Mouse (Mus musculus): Measurements from ENCODE around the gene Gm45234. TPM values are rescaled to one million over a fixed set of nuclear protein-coding genes. Genes with fewer than 3 reads are reported as not detected.

Gm45234 gene
- polyA plus RNA-seq, 1 experiment from 2014 or later, result not detected

GRCm38 (mm10) chr6:124740211-124740887 lies 15.5 kb downstream of the Gm45234 start:
- WGBS (ENCODE audit: insufficient replicate concordance), result under 1% methylated on average over 29 of the region's 29 CpGs
- TF ChIP-seq CTCF (IDR thresholded peaks at IDR 0.05; ENCODE audit: low read depth), result peak; percentile 72
- no peak for TF ChIP-seq EP300 (IDR thresholded peaks at IDR 0.05; ENCODE audit: low read depth)
- no peaks in the 10 kb centered on the region for H3K27me3 ChIP-seq (ENCODE audit: insufficient read depth, low read length)
- peaks cover 35% of the 10 kb centered on the region for H3K4me1 ChIP-seq (ENCODE audit: insufficient read depth)
- H3K4me3 ChIP-seq (ENCODE audit: low read depth, low read length), result peak overlapping the region; percentile 63
- peak overlapping the region; percentile 99 for H3K27ac ChIP-seq (ENCODE audit: low read depth)
- peak overlapping the region; percentile 99 for H3K4me2 ChIP-seq (ENCODE audit: low read depth, low read length)
- DNase-seq (peak; percentile 67), ATAC-seq (no peak)
- H3K9ac ChIP-seq (replicated peaks), result peak overlapping the region; percentile 73
- peaks cover 5% of the 10 kb centered on the region; the same call in 1 of the 2 replicates for H3K36me3 ChIP-seq (replicated peaks; ENCODE audit: insufficient read depth, low read length)
- H3K9me3 ChIP-seq (ENCODE audit: low read length), result no peaks in the 10 kb centered on the region

DNA sequence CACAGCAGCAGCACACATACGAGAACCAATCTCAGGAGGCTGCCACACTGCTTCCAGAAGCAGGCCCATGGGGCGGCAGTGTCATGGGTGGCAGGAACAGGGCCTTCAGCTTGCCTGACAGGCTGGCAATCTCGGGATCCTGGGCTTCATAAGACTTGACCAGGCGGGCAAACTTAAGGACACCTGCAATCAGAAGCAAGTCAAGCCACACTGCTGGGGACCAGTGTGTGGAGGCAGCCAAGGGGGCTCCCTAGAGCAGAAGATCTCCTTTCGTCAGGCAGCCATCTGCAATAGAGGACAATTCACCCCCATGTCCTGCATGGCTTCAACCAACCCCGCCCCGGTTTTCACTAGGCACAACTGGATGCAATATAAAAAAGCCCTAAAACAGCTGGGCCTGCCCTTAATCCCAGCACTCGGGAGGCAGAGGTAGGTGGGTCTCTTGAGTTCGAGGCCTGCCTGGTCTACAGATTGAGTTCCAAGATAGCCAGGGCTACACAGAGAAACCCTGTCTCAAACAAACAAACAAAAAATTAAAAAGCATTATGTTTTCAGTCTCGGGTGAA lies 16.5 kb downstream of the Gm45234 start:
- Histone ChIP-seq H3K9ac (replicated peaks) (peak overlapping the region; percentile 17; the same call in 1 of the 2 replicates), H3K4me2 (ENCODE audit: low read depth, low read length) (peak overlapping the region; percentile 99; the same call in 1 of the 2 replicates), H3K9me3 (ENCODE audit: low read length) (no peaks in the 10 kb centered on the region), H3K36me3 (replicated peaks; ENCODE audit: insufficient read depth, low read length) (peaks cover 5% of the 10 kb centered on the region; the same call in 1 of the 2 replicates), H3K4me1 (ENCODE audit: insufficient read depth) (peaks cover 29% of the 10 kb centered on the region), H3K4me3 (ENCODE audit: low read depth, low read length) (no peak overlapping the region), H3K27me3 (ENCODE audit: insufficient read depth, low read length) (no peaks in the 10 kb centered on the region), H3K27ac (ENCODE audit: low read depth) (peak overlapping the region; percentile 99)
- DNase-seq (peak; percentile 11), ATAC-seq (no peak)
- WGBS (ENCODE audit: insufficient replicate concordance), result 77% methylated on average over 10 of the region's 10 CpGs
- TF ChIP-seq EP300 (IDR thresholded peaks at IDR 0.05; ENCODE audit: low read depth) (no peak), CTCF (IDR thresholded peaks at IDR 0.05; ENCODE audit: low read depth) (no peak)

GRCm38 (mm10) chr6:124738511-124739023 lies 17.3 kb downstream of the Gm45234 start, which contains the start of gene Ptpn6:
TSS of gene Ptpn6 (minus strand) at chr6:124738714.
- TF ChIP-seq CTCF (IDR thresholded peaks at IDR 0.05; ENCODE audit: low read depth) (no peak), EP300 (IDR thresholded peaks at IDR 0.05; ENCODE audit: low read depth) (0 out of 2 replicates have a peak, but pooled peaks have one; percentile 30)
- DNase-seq, result peak; percentile 84
- no peaks in the 10 kb centered on the region for H3K9me3 ChIP-seq (ENCODE audit: low read length)
- ATAC-seq, result peak; percentile 65
- H3K9ac ChIP-seq (replicated peaks), result peak within 1 kb of the TSS; percentile 51
- peaks cover 33% of the 10 kb centered on the region for H3K4me1 ChIP-seq (ENCODE audit: insufficient read depth)
- peaks cover 5% of the 10 kb centered on the region; the same call in 1 of the 2 replicates for H3K36me3 ChIP-seq (replicated peaks; ENCODE audit: insufficient read depth, low read length)
- peak within 1 kb of the TSS; percentile 99 for H3K4me2 ChIP-seq (ENCODE audit: low read depth, low read length)
- WGBS (ENCODE audit: insufficient replicate concordance), result 21% methylated on average over 15 of the region's 15 CpGs
- H3K27me3 ChIP-seq (ENCODE audit: insufficient read depth, low read length), result no peaks in the 10 kb centered on the region
- H3K27ac ChIP-seq (ENCODE audit: low read depth), result peak within 1 kb of the TSS; percentile 99
- H3K4me3 ChIP-seq (ENCODE audit: low read depth, low read length), result peak within 1 kb of the TSS; percentile 29

DNA sequence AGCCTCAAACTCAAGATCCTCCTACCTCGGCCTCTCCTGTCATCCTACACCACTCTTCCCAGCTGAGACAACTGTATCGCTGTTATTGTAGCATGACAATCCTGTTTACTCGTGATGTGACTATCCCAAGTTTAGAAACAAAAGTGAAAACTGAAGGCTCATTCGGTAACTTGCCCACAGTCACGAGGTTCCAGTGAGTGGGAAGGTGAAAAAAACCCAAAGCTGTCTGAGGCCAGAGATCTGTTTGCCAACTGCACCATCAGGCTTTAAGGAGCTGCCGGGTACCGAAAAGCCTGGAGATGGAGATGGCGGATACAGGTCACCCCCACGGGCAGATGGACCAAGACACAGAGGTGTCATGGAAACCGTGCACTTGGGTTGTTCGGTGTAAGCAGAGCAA lies 18.8 kb downstream of the Gm45234 start:
- Histone ChIP-seq H3K36me3 (replicated peaks; ENCODE audit: insufficient read depth, low read length) (no peaks in the 10 kb centered on the region; the same call in 1 of the 2 replicates), H3K27ac (ENCODE audit: low read depth) (no peak overlapping the region), H3K9ac (replicated peaks) (no peak overlapping the region), H3K4me3 (ENCODE audit: low read depth, low read length) (no peak overlapping the region), H3K4me2 (ENCODE audit: low read depth, low read length) (no peak overlapping the region), H3K9me3 (ENCODE audit: low read length) (no peaks in the 10 kb centered on the region), H3K27me3 (ENCODE audit: insufficient read depth, low read length) (no peaks in the 10 kb centered on the region), H3K4me1 (ENCODE audit: insufficient read depth) (peaks cover 40% of the 10 kb centered on the region)
- ATAC-seq (no peak), DNase-seq (no peak)
- TF ChIP-seq EP300 (IDR thresholded peaks at IDR 0.05; ENCODE audit: low read depth), result no peak
- TF ChIP-seq CTCF (IDR thresholded peaks at IDR 0.05; ENCODE audit: low read depth), result no peak
- WGBS (ENCODE audit: insufficient replicate concordance), result 76% methylated on average over 11 of the region's 11 CpGs

- Histone ChIP-seq H3K4me2 (ENCODE audit: low read depth, low read length) (no peak overlapping the region), H3K4me3 (ENCODE audit: low read depth, low read length) (no peak overlapping the region), H3K9ac (replicated peaks) (no peak overlapping the region), H3K9me3 (ENCODE audit: low read length) (no peaks in the 10 kb centered on the region), H3K27ac (ENCODE audit: low read depth) (no peak overlapping the region), H3K4me1 (ENCODE audit: insufficient read depth) (peaks cover 25% of the 10 kb centered on the region), H3K27me3 (ENCODE audit: insufficient read depth, low read length) (no peaks in the 10 kb centered on the region), H3K36me3 (replicated peaks; ENCODE audit: insufficient read depth, low read length) (peaks cover 10% of the 10 kb centered on the region)
- WGBS (ENCODE audit: insufficient replicate concordance), result 73% methylated on average over 3 of the region's 3 CpGs
- TF ChIP-seq CTCF (IDR thresholded peaks at IDR 0.05; ENCODE audit: low read depth), result no peak
- no peak for TF ChIP-seq EP300 (IDR thresholded peaks at IDR 0.05; ENCODE audit: low read depth)
- ATAC-seq (no peak), DNase-seq (no peak)
Observed at GRCm38 (mm10) chr6:124734417-124734816, 21.4 kb downstream of the Gm45234 start.

Data from liver, postnatal 0 days (tissue).